Mouse (Mus musculus) C2C12 (cell line): ENCODE results near the gene Nudcd2.

Source experiments
- CEBPB ChIP-seq: IDR thresholded peaks from one replicate; pipeline ENCODE4 v1.6.1; 2011; ENCODE audit warnings: low read depth, mild to moderate bottlenecking, control low read depth, moderate library complexity
- CTCF ChIP-seq: IDR thresholded peaks from one replicate; pipeline ENCODE4 v1.5.1; 2011; ENCODE audit not compliant: control insufficient read depth, insufficient read depth, insufficient read length
- FOSL1 ChIP-seq: IDR thresholded peaks from one replicate; pipeline ENCODE4 v1.8.0; 2011; ENCODE audit warnings: mild to moderate bottlenecking, low read length; ENCODE audit not compliant: poor library complexity, insufficient read depth, severe bottlenecking
- MAX ChIP-seq: IDR thresholded peaks from one replicate; pipeline ENCODE4 v1.6.1; 2011; ENCODE audit warnings: mild to moderate bottlenecking, control low read depth
- MYOD1 ChIP-seq: IDR thresholded peaks from one replicate; pipeline ENCODE4 v1.6.1; 2011; ENCODE audit warnings: low read depth; ENCODE audit not compliant: control insufficient read depth, insufficient read length
- MYOG ChIP-seq: IDR thresholded peaks from one replicate; pipeline ENCODE4 v1.6.1; 2011; ENCODE audit not compliant: control insufficient read depth, insufficient read length; ENCODE audit errors: extremely low read depth
- USF1 ChIP-seq: IDR thresholded peaks from one replicate; pipeline ENCODE4 v1.6.1; 2011; ENCODE audit warnings: low read depth, mild to moderate bottlenecking, control low read depth, moderate library complexity

DNA sequence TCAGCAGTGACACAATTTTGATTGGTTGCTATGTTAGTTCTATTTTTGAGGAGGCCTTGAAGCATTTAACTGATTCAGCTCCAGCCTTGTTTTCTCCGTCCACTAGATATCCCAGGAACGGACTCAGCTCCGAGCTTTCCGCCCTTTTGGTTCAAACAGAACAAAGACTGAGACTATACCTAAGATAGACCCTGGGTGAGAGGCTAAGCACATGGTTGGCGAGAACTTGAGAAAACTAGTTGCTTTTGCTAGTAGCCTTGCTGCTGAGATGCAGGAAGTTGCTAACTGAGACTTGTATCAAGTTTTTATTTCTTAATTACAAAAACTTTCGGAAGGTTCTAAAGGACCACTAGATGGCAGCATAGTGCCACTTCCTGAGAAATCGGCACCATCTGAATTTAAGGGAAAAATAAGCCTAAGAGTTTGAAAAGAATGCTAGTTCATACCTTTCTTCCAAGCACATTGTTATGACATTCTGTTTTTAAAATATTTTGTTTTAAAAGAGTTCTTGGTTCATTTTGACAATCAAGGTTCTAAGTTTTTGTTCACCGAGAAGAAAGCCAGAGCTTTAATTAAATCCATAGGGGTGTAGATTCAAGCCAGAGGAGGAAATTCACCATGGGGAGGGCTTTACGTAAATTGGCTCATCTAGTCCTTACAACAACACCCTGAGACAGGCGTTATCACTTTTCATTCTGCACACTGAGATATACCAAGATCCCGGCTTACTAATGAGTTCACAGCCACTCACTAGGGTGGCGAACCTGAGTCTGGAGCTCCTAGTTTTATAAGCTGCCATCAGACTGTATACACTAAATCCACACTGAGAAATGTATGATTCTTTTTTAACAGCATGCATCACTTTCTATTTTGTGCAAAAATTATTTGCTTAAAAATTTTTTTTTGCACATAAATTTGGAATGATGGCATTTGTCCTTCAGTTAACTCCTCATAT lies 42.1 kb downstream of the Nudcd2 start:
- TF ChIP-seq CTCF: no peak
- TF ChIP-seq USF1: no peak
- TF ChIP-seq MAX: no peak
- no peak for TF ChIP-seq MYOD1
- no peak for TF ChIP-seq CEBPB
- no peak for TF ChIP-seq FOSL1
- no peak for TF ChIP-seq MYOG
